Mouse (Mus musculus): ENCODE data around the gene Rrn3. TPM values are rescaled to one million over a fixed set of nuclear protein-coding genes. Genes with fewer than 3 reads are reported as not detected.

Rrn3 gene
- polyA plus RNA-seq (2017; shearing (Covaris generic)), result 43.4 TPM

DNA sequence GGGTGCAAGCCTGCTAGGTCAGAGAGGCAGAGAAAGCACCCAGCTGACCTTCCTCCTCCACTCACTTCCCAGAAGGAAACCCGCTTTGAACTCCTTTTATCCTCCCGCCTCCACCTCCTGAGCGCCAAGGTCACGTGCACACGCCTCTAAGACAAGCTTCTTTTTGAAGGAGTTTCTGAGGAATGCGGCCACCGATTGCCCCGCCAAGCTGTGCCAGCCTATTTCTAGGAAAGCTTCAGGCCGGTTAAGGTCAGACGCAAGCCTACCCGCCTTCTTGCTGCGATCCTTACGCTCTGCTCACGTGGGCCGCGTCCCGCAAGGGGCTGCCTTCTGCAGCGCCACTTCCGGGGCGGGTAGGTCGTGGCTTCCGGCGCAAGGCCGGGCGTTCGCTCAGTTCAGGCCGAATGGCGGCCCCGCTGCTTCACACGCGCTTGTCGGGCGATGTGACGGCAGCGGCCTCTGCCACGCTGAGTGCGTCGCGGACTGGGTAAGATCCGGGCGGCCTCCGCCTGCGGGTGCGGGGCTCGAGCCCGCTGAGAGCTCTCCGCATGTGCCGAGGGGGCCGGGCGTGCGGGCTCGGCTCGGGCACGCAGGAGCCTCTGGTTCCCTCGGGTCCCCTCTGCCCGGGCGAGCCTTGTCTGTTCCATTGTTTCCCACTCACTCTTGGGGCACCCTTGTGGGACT is at the start of gene Rrn3:
Gene Rrn3 (plus strand): TSS at position 356 of the 684 bp plus-strand sequence.

DNA sequence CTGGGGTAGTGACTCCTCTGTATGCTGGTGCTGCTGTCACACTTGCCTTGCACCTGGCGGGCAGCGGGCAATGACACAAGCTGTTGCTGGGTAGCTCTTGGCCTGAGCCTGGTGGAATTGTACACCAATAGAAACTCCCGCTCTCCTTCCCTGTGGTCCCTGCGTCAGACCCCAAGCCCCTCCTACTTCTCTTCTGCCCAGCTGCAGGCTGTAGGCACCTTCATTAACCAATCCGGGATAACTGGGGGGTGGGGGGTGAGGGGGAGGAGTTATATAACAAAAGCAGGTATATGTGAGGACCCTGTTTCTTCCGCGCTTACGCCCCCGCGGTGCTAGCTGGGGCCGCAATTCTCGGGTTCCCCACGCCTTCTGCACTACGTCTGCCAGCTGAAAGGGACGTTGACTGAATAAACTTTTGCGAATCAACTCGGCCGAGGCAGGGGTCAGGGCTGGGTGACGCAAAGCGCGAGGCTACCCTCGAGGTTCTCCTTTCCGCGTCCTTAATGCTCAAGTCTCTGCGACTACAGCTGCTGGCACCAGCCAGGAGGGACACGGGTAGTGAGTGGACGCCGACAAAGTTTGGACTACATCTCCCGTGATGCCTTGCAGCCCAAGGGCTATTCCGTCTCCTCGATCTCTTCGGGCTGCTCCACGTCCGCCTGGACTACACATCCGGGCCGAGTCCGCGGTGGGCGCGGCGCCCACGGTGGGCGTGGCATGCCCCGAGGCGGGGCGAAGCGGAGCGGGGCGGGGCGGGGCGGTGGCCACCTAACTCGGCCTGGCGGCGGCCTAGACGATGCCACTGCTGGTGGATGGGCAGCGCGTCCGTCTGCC is 38.3 kb downstream of the Rrn3 start, which contains the start of gene Ntan1:
Gene Ntan1 (plus strand): TSS at position 286 of the 834 bp plus-strand sequence.

Other genes starting within 250 kb of the Rrn3 start
- 57.6 TPM for gene Parn, start 112.5 kb upstream of the Rrn3 start, polyA plus RNA-seq (2017; shearing (Covaris generic))
- 66.4 TPM for gene Bfar, start 108.8 kb upstream of the Rrn3 start, polyA plus RNA-seq (2017; shearing (Covaris generic))
- gene 3110001I22Rik, start 108.8 kb upstream of the Rrn3 start, polyA plus RNA-seq (2017; shearing (Covaris generic)), result 12.0 TPM
- gene Pla2g10, start 49.7 kb upstream of the Rrn3 start, polyA plus RNA-seq (2017; shearing (Covaris generic)), result not detected
- gene Ntan1, start 38.1 kb downstream of the Rrn3 start, polyA plus RNA-seq (2017; shearing (Covaris generic)), result 191 TPM
- gene Pdxdc1, start 122.4 kb downstream of the Rrn3 start, polyA plus RNA-seq (2017; shearing (Covaris generic)), result 43.4 TPM
- 0.15 TPM for gene Mpv17l, start 122.5 kb downstream of the Rrn3 start, polyA plus RNA-seq (2017; shearing (Covaris generic))
- not detected for gene 2900011O08Rik, start 205.9 kb downstream of the Rrn3 start, polyA plus RNA-seq (2017; shearing (Covaris generic))
- gene Ifitm7, start 206.2 kb downstream of the Rrn3 start, polyA plus RNA-seq (2017; shearing (Covaris generic)), result not detected